Mouse (Mus musculus): Measurements from ENCODE around the gene Baiap2l1. TPM values are rescaled to one million over a fixed set of nuclear protein-coding genes. Genes with fewer than 3 reads are reported as not detected.

Gene Baiap2l1
- polyA plus RNA-seq, 1 experiment from 2014 or later, result 25.3 TPM

GRCm38 (mm10) chr5:144219936-144220335 is 138.0 kb downstream of the Baiap2l1 start:
- no peak overlapping the region for H3K27ac ChIP-seq (replicated peaks)
- H3K36me3 ChIP-seq (ENCODE audit: control insufficient read depth, insufficient read depth, low read length), result no peaks in the 10 kb centered on the region
- H3K4me2 ChIP-seq (replicated peaks; ENCODE audit: low read depth), result no peak overlapping the region
- no peaks in the 10 kb centered on the region for H3K9me3 ChIP-seq (ENCODE audit: control insufficient read depth, low read length)
- TF ChIP-seq EP300 (optimal IDR thresholded peaks at IDR 0.05) (no peak), CTCF (IDR thresholded peaks at IDR 0.05; ENCODE audit: low read depth) (no peak)
- no peak overlapping the region for H3K9ac ChIP-seq (ENCODE audit: low read length)
- H3K27me3 ChIP-seq (ENCODE audit: control insufficient read depth, insufficient read depth, low read length), result no peaks in the 10 kb centered on the region
- DNase-seq (ENCODE audit: low spot score) (no peak), ATAC-seq (ENCODE audit: low FRiP score, low TSS enrichment) (no peak)
- no peak overlapping the region for H3K4me3 ChIP-seq (ENCODE audit: low read depth, low read length)
- peaks cover 3% of the 10 kb centered on the region; the same call in 1 of the 2 replicates for H3K4me1 ChIP-seq (replicated peaks; ENCODE audit: control insufficient read depth, insufficient read depth)
- WGBS, result 90% methylated on average over 5 of the region's 5 CpGs

- Histone ChIP-seq H3K4me3 (ENCODE audit: low read depth, low read length) (no peak overlapping the region), H3K27ac (replicated peaks) (no peak overlapping the region), H3K4me2 (replicated peaks; ENCODE audit: low read depth) (no peak overlapping the region), H3K27me3 (ENCODE audit: control insufficient read depth, insufficient read depth, low read length) (no peaks in the 10 kb centered on the region), H3K4me1 (replicated peaks; ENCODE audit: control insufficient read depth, insufficient read depth) (peaks cover 3% of the 10 kb centered on the region; the same call in 1 of the 2 replicates), H3K9me3 (ENCODE audit: control insufficient read depth, low read length) (no peaks in the 10 kb centered on the region), H3K36me3 (ENCODE audit: control insufficient read depth, insufficient read depth, low read length) (no peaks in the 10 kb centered on the region), H3K9ac (ENCODE audit: low read length) (no peak overlapping the region)
- 74% methylated on average over 12 of the region's 12 CpGs for WGBS
- DNase-seq (ENCODE audit: low spot score) (no peak), ATAC-seq (ENCODE audit: low FRiP score, low TSS enrichment) (no peak)
- TF ChIP-seq CTCF (IDR thresholded peaks at IDR 0.05; ENCODE audit: low read depth) (no peak), EP300 (optimal IDR thresholded peaks at IDR 0.05) (no peak)
Observed at GRCm38 (mm10) chr5:144219306-144219705, 138.6 kb downstream of the Baiap2l1 start.

GRCm38 (mm10) chr5:144218061-144218460 is 139.9 kb downstream of the Baiap2l1 start:
- Histone ChIP-seq H3K4me1 (replicated peaks; ENCODE audit: control insufficient read depth, insufficient read depth) (peaks cover 3% of the 10 kb centered on the region; the same call in 1 of the 2 replicates), H3K27me3 (ENCODE audit: control insufficient read depth, insufficient read depth, low read length) (no peaks in the 10 kb centered on the region), H3K36me3 (ENCODE audit: control insufficient read depth, insufficient read depth, low read length) (peaks cover 5% of the 10 kb centered on the region), H3K27ac (replicated peaks) (no peak overlapping the region), H3K9me3 (ENCODE audit: control insufficient read depth, low read length) (no peaks in the 10 kb centered on the region), H3K9ac (ENCODE audit: low read length) (no peak overlapping the region), H3K4me2 (replicated peaks; ENCODE audit: low read depth) (no peak overlapping the region), H3K4me3 (ENCODE audit: low read depth, low read length) (no peak overlapping the region)
- TF ChIP-seq CTCF (IDR thresholded peaks at IDR 0.05; ENCODE audit: low read depth) (no peak), EP300 (optimal IDR thresholded peaks at IDR 0.05) (no peak)
- 88% methylated on average over 7 of the region's 7 CpGs for WGBS
- DNase-seq (ENCODE audit: low spot score) (no peak), ATAC-seq (ENCODE audit: low FRiP score, low TSS enrichment) (no peak)

GRCm38 (mm10) chr5:144215992-144216391 is 141.9 kb downstream of the Baiap2l1 start:
- DNase-seq (ENCODE audit: low spot score) (no peak), ATAC-seq (ENCODE audit: low FRiP score, low TSS enrichment) (no peak)
- Histone ChIP-seq H3K36me3 (ENCODE audit: control insufficient read depth, insufficient read depth, low read length) (peaks cover 10% of the 10 kb centered on the region), H3K27ac (replicated peaks) (no peak overlapping the region), H3K9ac (ENCODE audit: low read length) (no peak overlapping the region), H3K4me3 (ENCODE audit: low read depth, low read length) (no peak overlapping the region), H3K27me3 (ENCODE audit: control insufficient read depth, insufficient read depth, low read length) (no peaks in the 10 kb centered on the region), H3K4me1 (replicated peaks; ENCODE audit: control insufficient read depth, insufficient read depth) (no peaks in the 10 kb centered on the region), H3K4me2 (replicated peaks; ENCODE audit: low read depth) (no peak overlapping the region), H3K9me3 (ENCODE audit: control insufficient read depth, low read length) (no peaks in the 10 kb centered on the region)
- no peak for TF ChIP-seq EP300 (optimal IDR thresholded peaks at IDR 0.05)
- no peak for TF ChIP-seq CTCF (IDR thresholded peaks at IDR 0.05; ENCODE audit: low read depth)
- 92% methylated on average over 2 of the region's 2 CpGs for WGBS

Other genes with a start within 250 kb of the Baiap2l1 start
- gene Bhlha15, start 167.8 kb downstream of the Baiap2l1 start, polyA plus RNA-seq (2015; fragmentation: Nextera tagmentation; extraction: Ambion mirVana), result 9.2 and 11.6 TPM in 2 replicates
- gene Tecpr1, start 134.5 kb downstream of the Baiap2l1 start, polyA plus RNA-seq (2015; fragmentation: Nextera tagmentation; extraction: Ambion mirVana), result 15.4 and 16.9 TPM in 2 replicates
- gene Bri3, start 113.7 kb downstream of the Baiap2l1 start, polyA plus RNA-seq (2015; fragmentation: Nextera tagmentation; extraction: Ambion mirVana), result 197 and 214 TPM in 2 replicates
- 4.6 and 5.1 TPM in 2 replicates for gene Nptx2, start 187.8 kb upstream of the Baiap2l1 start, polyA plus RNA-seq (2015; fragmentation: Nextera tagmentation; extraction: Ambion mirVana)